Comparison of ENCODE assay signal across 8 mouse cellular contexts in the genomic region with DNA sequence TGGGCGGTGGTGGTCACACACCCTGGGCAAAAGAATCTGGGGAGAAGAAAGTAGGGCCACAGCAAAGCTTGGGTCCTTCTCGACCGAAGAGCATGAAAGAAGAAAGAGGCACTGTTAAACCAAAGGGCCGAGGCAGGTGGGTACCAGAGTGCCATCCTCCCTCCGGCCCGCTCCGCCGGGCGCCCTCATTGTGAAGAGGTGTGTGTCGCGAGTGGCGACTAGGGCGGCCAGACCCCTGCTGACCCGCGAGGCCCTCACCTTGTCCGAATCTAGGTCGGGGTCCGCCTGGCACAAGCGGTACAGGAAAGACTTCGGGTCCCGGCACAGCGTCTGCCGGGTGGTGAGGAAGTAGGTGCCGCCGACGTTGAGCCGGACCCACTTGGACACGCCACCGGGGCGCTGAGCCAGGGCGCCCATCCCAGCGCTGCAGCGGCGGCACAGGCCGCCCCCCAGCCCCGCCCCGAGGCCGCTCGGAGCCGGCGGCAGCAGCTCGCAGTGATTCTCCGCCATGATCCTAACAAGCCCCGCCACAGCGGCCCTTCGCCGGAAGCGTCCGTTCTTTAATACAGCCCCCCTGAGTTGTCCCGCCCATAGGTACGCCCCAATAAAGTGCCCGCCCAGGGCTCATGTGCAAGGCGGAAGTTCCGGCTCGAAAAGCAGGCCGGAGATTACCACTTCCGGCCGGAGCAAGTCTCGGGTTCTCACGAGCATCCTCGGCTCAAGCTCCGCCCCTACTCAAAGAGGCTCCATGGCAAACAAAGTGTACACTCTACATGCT. TPM values are rescaled to one million over a fixed set of nuclear protein-coding genes. Genes with fewer than 3 reads are reported as not detected.
DNase-seq lines count a peak whose midpoint lies in the region; ATAC-seq lines count a peak whose summit lies in the region.

A gene (minus strand): TSS at position 567 of the 778 bp plus-strand sequence.

- H3K27ac ChIP-seq in intestine, embryonic 14.5 days (ENCODE audit: low read depth): peak within 1 kb of the TSS; percentile 79

- peak within 1 kb of the TSS; percentile 96 for H3K9ac ChIP-seq in intestine, embryonic 14.5 days (ENCODE audit: low read length)

- 0% methylated on average over 57 of the region's 62 CpGs for WGBS in intestine, embryonic 14.5 days

- no peaks in the 10 kb centered on the region for H3K27me3 ChIP-seq in intestine, embryonic 14.5 days (replicated peaks; ENCODE audit: control insufficient read depth, insufficient read depth, low read length)

- peak; percentile 93 for DNase-seq in adrenal gland, adult 18-20 months (ENCODE audit: low spot score in 2 of 2)
- peak; percentile 98 for DNase-seq in embryo, embryonic 11 days
- peak; percentile 91 for DNase-seq in gastrocnemius, postnatal 25 days
- DNase-seq in intestine, embryonic 14.5 days (ENCODE audit: low spot score): peak; percentile 99
- peak; percentile 96 to 97 for DNase-seq in left cerebral cortex, postnatal 14 days (ENCODE audit: low spot score in 2 of 2)
- DNase-seq in mesoderm, embryonic 11.5 days (ENCODE audit: low read depth, low spot score): peak; percentile 99
- DNase-seq in right cerebral cortex, postnatal 36 days (ENCODE audit: low spot score in 2 of 2): peak; percentile 91 to 93
- peak; percentile 93 for DNase-seq in yolk sac, embryonic 10.5 days (ENCODE audit: low spot score)

- peak; percentile 98 for ATAC-seq in intestine, embryonic 14.5 days (replicated peaks; ENCODE audit: low FRiP score, low TSS enrichment, low read depth)

- peak within 1 kb of the TSS; percentile 86 for H3K4me2 ChIP-seq in intestine, embryonic 14.5 days (ENCODE audit: low read length)

- H3K36me3 ChIP-seq in intestine, embryonic 14.5 days (ENCODE audit: control insufficient read depth, insufficient read depth, low read length): peaks cover 14% of the 10 kb centered on the region

- intact Hi-C loops in left cerebral cortex, postnatal 14 days (cut with DNase I): loop anchor here (5.0 kb wide), 1 partner anchor 69 kb away; no protein-coding TSS in a partner anchor

- H3K4me1 ChIP-seq in intestine, embryonic 14.5 days (replicated peaks; ENCODE audit: control insufficient read depth, insufficient read depth, low read length): peaks cover 9% of the 10 kb centered on the region

- no peaks in the 10 kb centered on the region for H3K9me3 ChIP-seq in intestine, embryonic 14.5 days (ENCODE audit: control insufficient read depth, low read length)

- peak within 1 kb of the TSS; percentile 96 for H3K4me3 ChIP-seq in intestine, embryonic 14.5 days (ENCODE audit: low read depth, low read length)

RNA-seq across cellular contexts. Expression of the gene that starts here (rescaled TPM):
- 10 to 100 TPM; 11.1 to 12.2 TPM for total RNA-seq in adrenal gland, adult 18-20 months (2021)
- 1 to 10 TPM; 8.5 to 9.1 TPM for total RNA-seq in gastrocnemius, postnatal 25 days (2021)
- 52.8 and 61.2 TPM in 2 replicates for polyA plus RNA-seq in intestine, embryonic 14.5 days (2014; fragmentation: Nextera tagmentation; extraction: Ambion mirVana)
- total RNA-seq in left cerebral cortex, postnatal 14 days (2021): 10 to 100 TPM; 37.6 to 48.3 TPM

Comparison
In these comparisons a context has a peak if more than half of its experiments do, and no peak if none do; other contexts are left out.
1. Peak in every context shown above with its lines: DNase-seq, ATAC-seq, H3K4me3 ChIP-seq and H3K27ac ChIP-seq.